Mouse (Mus musculus) megakaryocyte, embryonic 14.5 days (primary cell): ENCODE results near the gene Nodal.

ENCODE experiments used
- FLI1 ChIP-seq: IDR thresholded peaks from 2 replicates; pipeline ENCODE4 v1.6.1; 2012; ENCODE audit warnings: low read length, inconsistent platforms, mixed read lengths
- GATA1 ChIP-seq: IDR thresholded peaks from 3 replicates; pipeline ENCODE4 v1.6.1; 2012; ENCODE audit warnings: mixed read lengths, low read length, inconsistent platforms, borderline replicate concordance

GRCm38 (mm10) chr10:61417046-61417445, 726 bp upstream of the Nodal start:
- TF ChIP-seq GATA1 (no peak), FLI1 (no peak)
